Mouse (Mus musculus) kidney, adult 2 months (tissue): ENCODE data around the gene Tbx3.

ENCODE experiments used
- CTCF ChIP-seq: fragments of 200-500 bp; conservative IDR thresholded peaks from 2 replicates; pipeline ENCODE4 v1.5.1; 2011; ENCODE audit warnings: low read depth, mild to moderate bottlenecking, control low read depth, low read length, moderate library complexity, mixed read lengths; ENCODE audit not compliant: insufficient read depth, insufficient read length
- POLR2A ChIP-seq: fragments of 200-500 bp; IDR thresholded peaks from one replicate; pipeline ENCODE4 v1.6.1; 2011; ENCODE audit warnings: low read depth, low read length, control low read depth

- no peak for TF ChIP-seq POLR2A
- TF ChIP-seq CTCF = no peak
These were observed 43.8 kb upstream of the Tbx3 start for GRCm38 (mm10) chr5:119626662-119627061.
